Mouse (Mus musculus): ENCODE data around the gene Mdh2.
A peak's percentile ranks its signal among the peaks of the same experiment; 100 is the strongest.

DNA sequence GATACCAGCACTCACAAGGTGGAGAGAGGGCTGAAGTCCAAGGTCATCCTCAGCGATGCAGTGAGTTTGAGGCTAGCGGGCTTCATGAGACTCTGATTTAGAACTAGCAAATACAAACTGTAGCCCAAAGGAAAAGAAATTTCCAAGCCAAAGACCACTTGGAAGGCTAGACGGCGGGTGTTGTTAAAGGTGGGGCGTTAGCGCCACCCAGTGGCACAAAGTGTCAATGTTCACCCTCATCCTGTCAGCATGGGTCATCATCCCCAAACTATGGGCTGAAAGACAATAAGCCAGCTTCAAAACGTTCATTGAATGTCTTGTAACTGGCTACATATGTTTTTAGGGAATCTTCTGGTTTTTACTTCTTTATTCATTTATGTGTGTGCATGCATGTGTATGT is 14.8 kb upstream of the Mdh2 start:
- TF ChIP-seq CTCF (IDR thresholded peaks at IDR 0.05) (peak; percentile 89), EP300 (IDR thresholded peaks at IDR 0.05) (no peak)

Measured in lung, postnatal 0 days (tissue).